Mouse (Mus musculus): ENCODE measurements around the gene Cblc.

DNA sequence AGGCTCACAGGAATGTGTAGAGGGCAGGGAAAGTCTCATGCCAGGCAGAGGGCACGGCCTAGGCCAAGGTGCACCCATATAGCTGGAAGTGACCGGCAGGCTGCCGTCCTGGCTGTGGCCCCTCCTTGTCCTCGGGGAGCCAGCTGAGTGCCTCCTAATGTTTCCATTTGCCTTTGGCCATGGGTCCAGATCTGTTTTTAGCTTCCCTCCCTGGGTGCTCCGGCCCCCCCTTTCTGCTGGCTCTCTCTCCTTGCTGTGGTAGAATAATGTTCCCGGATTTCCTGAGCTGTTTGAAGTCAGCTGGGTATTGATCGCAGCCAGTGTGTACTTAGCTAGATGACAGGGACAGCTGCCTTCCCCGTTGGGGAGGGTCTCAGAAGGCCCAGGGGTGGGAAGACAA is 13.0 kb downstream of the Cblc start:
- TF ChIP-seq CTCF (IDR thresholded peaks at IDR 0.05; ENCODE audit: low read depth, low read length) (no peak), POLR2A (IDR thresholded peaks at IDR 0.05; ENCODE audit: borderline replicate concordance, low read depth, low read length) (no peak)

Data from bone marrow macrophage, adult 2 months (primary cell).